Mouse (Mus musculus): ENCODE data around the gene Gm21983.
A peak's percentile ranks its signal among the peaks of the same experiment; 100 is the strongest.

Gene Gm21983

GRCm38 (mm10) chr7:27180837-27181695 is at the start of gene Gm21983, which contains the start of gene Mia:
Gene Gm21983 (minus strand): TSS chr7:27181086.
Gene Mia (minus strand): TSS chr7:27181157.
- DNase-seq (ENCODE audit: low spot score in 2 of 2): no peak

- DNase-seq (ENCODE audit: low spot score in 2 of 2): no peak
Observed at GRCm38 (mm10) chr7:27228865-27229264, 48.0 kb upstream of the Gm21983 start.

GRCm38 (mm10) chr7:27228281-27228821 is 47.5 kb upstream of the Gm21983 start, which contains the start of gene Itpkc:
Gene Itpkc (minus strand): TSS chr7:27228661.
- DNase-seq (ENCODE audit: low spot score in 2 of 2): peak; percentile 88 to 94

GRCm38 (mm10) chr7:27227676-27228075 is 46.8 kb upstream of the Gm21983 start:
- peak in 1 of 2 experiments; percentile 20 for DNase-seq (ENCODE audit: low spot score in 2 of 2)

- DNase-seq (ENCODE audit: low spot score in 2 of 2): no peak
Observed at GRCm38 (mm10) chr7:27227276-27227675, 46.4 kb upstream of the Gm21983 start.

- DNase-seq (ENCODE audit: low spot score in 2 of 2): peak; percentile 55 to 60
Observed at GRCm38 (mm10) chr7:27224877-27225575, 44.1 kb upstream of the Gm21983 start.

GRCm38 (mm10) chr7:27222538-27222937 is 41.7 kb upstream of the Gm21983 start:
- DNase-seq (ENCODE audit: low spot score in 2 of 2): no peak

- no peak for DNase-seq (ENCODE audit: low spot score in 2 of 2)
Observed at GRCm38 (mm10) chr7:27221939-27222338, 41.1 kb upstream of the Gm21983 start.

- DNase-seq (ENCODE audit: low spot score in 2 of 2): no peak
Observed at GRCm38 (mm10) chr7:27219937-27220336, 39.1 kb upstream of the Gm21983 start.

GRCm38 (mm10) chr7:27218586-27218985 is 37.7 kb upstream of the Gm21983 start:
- DNase-seq (ENCODE audit: low spot score in 2 of 2): no peak

- DNase-seq (ENCODE audit: low spot score in 2 of 2): no peak
Observed at GRCm38 (mm10) chr7:27212626-27213025, 31.7 kb upstream of the Gm21983 start.

GRCm38 (mm10) chr7:27203730-27204449 is 23.0 kb upstream of the Gm21983 start:
- DNase-seq (ENCODE audit: low spot score in 2 of 2): no peak

GRCm38 (mm10) chr7:27198779-27199178 is 17.9 kb upstream of the Gm21983 start:
- DNase-seq (ENCODE audit: low spot score in 2 of 2): no peak

GRCm38 (mm10) chr7:27198355-27198754 is 17.5 kb upstream of the Gm21983 start:
- no peak for DNase-seq (ENCODE audit: low spot score in 2 of 2)

GRCm38 (mm10) chr7:27197634-27198033 is 16.7 kb upstream of the Gm21983 start:
- DNase-seq (ENCODE audit: low spot score in 2 of 2): no peak

GRCm38 (mm10) chr7:27197136-27197535 is 16.2 kb upstream of the Gm21983 start:
- DNase-seq (ENCODE audit: low spot score in 2 of 2): no peak

- DNase-seq (ENCODE audit: low spot score in 2 of 2): peak; percentile 97 to 98
Observed at GRCm38 (mm10) chr7:27195681-27196611, 15.1 kb upstream of the Gm21983 start, which contains the start of the genes BC024978 and Snrpa. Gene BC024978 (plus strand): TSS chr7:27195781. Gene Snrpa (minus strand): TSS chr7:27196271.

GRCm38 (mm10) chr7:27193731-27194130 is 12.8 kb upstream of the Gm21983 start:
- DNase-seq (ENCODE audit: low spot score in 2 of 2): no peak

GRCm38 (mm10) chr7:27192434-27192833 is 11.5 kb upstream of the Gm21983 start:
- no peak for DNase-seq (ENCODE audit: low spot score in 2 of 2)

- DNase-seq (ENCODE audit: low spot score in 2 of 2): no peak
Observed at GRCm38 (mm10) chr7:27189271-27189931, 8.5 kb upstream of the Gm21983 start.

Measured in right cerebral cortex, adult 2 months (tissue).